ENCODE assay signal across 23 mouse cellular contexts in genomic region chr7:12886563-12887266, GRCm38 (mm10). TPM values are rescaled to one million over a fixed set of nuclear protein-coding genes. Genes with fewer than 3 reads are reported as not detected.
A peak's percentile ranks its signal among the peaks of the same experiment; 100 is the strongest.
DNase-seq lines count a peak whose midpoint lies in the region; ATAC-seq and TF ChIP-seq lines count a peak whose summit lies in the region.
"Had no signal": no experiment of that assay in that cellular context is flagged by ENCODE, and none has a peak within 500 bp of the region (broad histone marks: within the 10 kb centered on the region; RNA-seq: fewer than 3 reads in every experiment).

No protein-coding gene starts in this region.

- ATAC-seq in frontal cortex, adult (ENCODE audit: low TSS enrichment): peak; percentile 62; the same call in 1 of the 2 replicates
- peak; percentile 54 for ATAC-seq in megakaryocyte progenitor cell, adult 5-6 weeks (replicated peaks; ENCODE audit: poor library complexity)
- ATAC-seq: activated CD4-positive, CD25-positive, alpha-beta regulatory T cell, adult 4 months; forebrain, embryonic 14.5 days; forebrain, postnatal 0 days; hindbrain, embryonic 16.5 days; inflammation-experienced regulatory T-cells, adult 6 months; intestine, postnatal 0 days had no signal

- H3K27ac ChIP-seq in gastrocnemius, adult 2 months: no peak overlapping the region
- H3K27ac ChIP-seq: embryonic facial prominence, embryonic 12.5 days; embryonic facial prominence, embryonic 15.5 days; hindbrain, embryonic 10.5 days; hindbrain, embryonic 13.5 days had no signal

- TF ChIP-seq CTCF in gastrocnemius, adult 2 months (IDR thresholded peaks at IDR 0.05): no peak

- DNase-seq in frontal cortex, postnatal 10 days (ENCODE audit: low spot score in 2 of 2): no peak
- peak; percentile 13 to 22 for DNase-seq in right cerebral cortex, adult 2 months (ENCODE audit: low spot score in 2 of 2)
- no peak for DNase-seq in right cerebral cortex, adult 18-20 months
- no peak for DNase-seq in gastrocnemius, adult 2 months
- DNase-seq: adrenal gland, adult 8-10 months; adrenal gland, postnatal 25 days; cerebellum, adult 18-20 months; cerebellum, adult 9-10 months; cerebellum, postnatal 14 days; forebrain, postnatal 0 days; gastrocnemius, postnatal 25 days; heart, postnatal 36 days had no signal

- H3K4me3 ChIP-seq in gastrocnemius, adult 2 months: no peak overlapping the region
- H3K4me3 ChIP-seq: embryonic facial prominence, embryonic 12.5 days; embryonic facial prominence, embryonic 15.5 days; hindbrain, embryonic 10.5 days; hindbrain, embryonic 13.5 days had no signal

- intact Hi-C loops in gastrocnemius, adult 2 months (cut with DNase I): no loop called here

RNA-seq across cellular contexts. Expression of gene Zfp128, which starts 5.7 kb away (rescaled TPM):
- 3.2 and 5.9 TPM in 2 replicates for total RNA-seq in megakaryocyte progenitor cell, adult 5-6 weeks (2015)
- 2.0 and 2.7 TPM in 2 replicates for total RNA-seq in megakaryocyte progenitor cell, adult 5-6 weeks (2017)
- total RNA-seq in gastrocnemius, adult 2 months (2021): 1 to 10 TPM; 2.2 to 2.3 TPM

RNA-seq across cellular contexts. Expression of gene Zscan22, which starts 10.9 kb away (rescaled TPM):
- total RNA-seq in megakaryocyte progenitor cell, adult 5-6 weeks (2015): 20.6 and 22.2 TPM in 2 replicates
- 6.4 and 8.2 TPM in 2 replicates for total RNA-seq in megakaryocyte progenitor cell, adult 5-6 weeks (2017)
- 1 to 10 TPM; 3.7 to 4.4 TPM for total RNA-seq in gastrocnemius, adult 2 months (2021)

RNA-seq across cellular contexts. Expression of gene Rps5, which starts 35.4 kb away (rescaled TPM):
- 3,071 and 3,115 TPM in 2 replicates for total RNA-seq in megakaryocyte progenitor cell, adult 5-6 weeks (2015)
- 1,264 and 1,790 TPM in 2 replicates for total RNA-seq in megakaryocyte progenitor cell, adult 5-6 weeks (2017)
- total RNA-seq in gastrocnemius, adult 2 months (2021): 100 to 1,000 TPM; 574 to 617 TPM

RNA-seq across cellular contexts. Expression of gene Rnf225, which starts 40.5 kb away (rescaled TPM):
- 0.76 and 1.0 TPM in 2 replicates for total RNA-seq in megakaryocyte progenitor cell, adult 5-6 weeks (2015)
- 0.57 and 0.62 TPM in 2 replicates for total RNA-seq in megakaryocyte progenitor cell, adult 5-6 weeks (2017)
- total RNA-seq in gastrocnemius, adult 2 months (2021): under 1 TPM; 0.31 to 0.81 TPM

RNA-seq across cellular contexts. Expression of gene Zfp110, which starts 52.2 kb away (rescaled TPM):
- 26.4 and 30.9 TPM in 2 replicates for total RNA-seq in megakaryocyte progenitor cell, adult 5-6 weeks (2015)
- total RNA-seq in megakaryocyte progenitor cell, adult 5-6 weeks (2017): 31.2 and 36.8 TPM in 2 replicates
- total RNA-seq in gastrocnemius, adult 2 months (2021): 10 to 100 TPM; 11.4 to 13.2 TPM

Comparison
In these comparisons a context has a peak if more than half of its experiments do, and no peak if none do; other contexts are left out.
1. DNase-seq: peak in right cerebral cortex, adult 2 months (2 of 2); none in frontal cortex, postnatal 10 days (0 of 2), right cerebral cortex, adult 18-20 months (single experiment) and gastrocnemius, adult 2 months (single experiment).